ENCODE assay signal across 7 mouse cellular contexts in genomic region chr9:109039681-109040080, GRCm38 (mm10). TPM values are rescaled to one million over a fixed set of nuclear protein-coding genes. Genes with fewer than 3 reads are reported as not detected.
DNase-seq lines count a peak whose midpoint lies in the region; ATAC-seq and TF ChIP-seq lines count a peak whose summit lies in the region.

No protein-coding gene starts in this region.

- DNase-seq in hindbrain, postnatal 0 days (ENCODE audit: low spot score): no peak
- peak; percentile 35 for DNase-seq in testis, postnatal 10 days (ENCODE audit: low spot score)
- DNase-seq in testis, postnatal 14 days (ENCODE audit: low spot score): no peak
- no peak for DNase-seq in urinary bladder, adult 2 months (ENCODE audit: low spot score)
- no peak for DNase-seq in Muller cell, postnatal 12 days (ENCODE audit: inconsistent ontology term)

- no peak overlapping the region for H3K27ac ChIP-seq in hindbrain, embryonic 15.5 days (replicated peaks)
- H3K27ac ChIP-seq in hindbrain, postnatal 0 days: no peak overlapping the region
- H3K27ac ChIP-seq in limb, embryonic 13.5 days: no peak overlapping the region

- H3K27me3 ChIP-seq in hindbrain, embryonic 15.5 days: no peaks in the 10 kb centered on the region
- H3K27me3 ChIP-seq in hindbrain, postnatal 0 days (ENCODE audit: insufficient read depth, low read length): no peaks in the 10 kb centered on the region
- no peaks in the 10 kb centered on the region for H3K27me3 ChIP-seq in limb, embryonic 13.5 days

- 83% methylated on average over 4 of the region's 4 CpGs for WGBS in hindbrain, embryonic 15.5 days
- 84% methylated on average over 4 of the region's 4 CpGs for WGBS in hindbrain, postnatal 0 days
- 76% methylated on average over 4 of the region's 4 CpGs for WGBS in limb, embryonic 13.5 days

- no peak overlapping the region for H3K4me3 ChIP-seq in hindbrain, embryonic 15.5 days
- no peak overlapping the region for H3K4me3 ChIP-seq in hindbrain, postnatal 0 days (ENCODE audit: low read length)
- H3K4me3 ChIP-seq in limb, embryonic 13.5 days: peak overlapping the region; percentile 63

- no peak for TF ChIP-seq CTCF in hindbrain, postnatal 0 days (IDR thresholded peaks at IDR 0.05; ENCODE audit: low read depth)

- H3K9me3 ChIP-seq in hindbrain, embryonic 15.5 days: no peaks in the 10 kb centered on the region
- no peaks in the 10 kb centered on the region for H3K9me3 ChIP-seq in hindbrain, postnatal 0 days (ENCODE audit: low read length)
- no peaks in the 10 kb centered on the region for H3K9me3 ChIP-seq in limb, embryonic 13.5 days

- H3K4me2 ChIP-seq in hindbrain, embryonic 15.5 days: peak overlapping the region; percentile 95; the same call in 1 of the 2 replicates
- H3K4me2 ChIP-seq in hindbrain, postnatal 0 days (ENCODE audit: low read depth, low read length): no peak overlapping the region
- peak overlapping the region; percentile 79 for H3K4me2 ChIP-seq in limb, embryonic 13.5 days (replicated peaks)

- ATAC-seq in hindbrain, embryonic 15.5 days (ENCODE audit: low FRiP score, low read depth): no peak
- ATAC-seq in hindbrain, postnatal 0 days: no peak
- ATAC-seq in limb, embryonic 13.5 days (ENCODE audit: low FRiP score, low read depth): no peak

- no peak overlapping the region for H3K9ac ChIP-seq in hindbrain, embryonic 15.5 days
- no peak overlapping the region for H3K9ac ChIP-seq in hindbrain, postnatal 0 days (replicated peaks; ENCODE audit: low read length)
- no peak overlapping the region for H3K9ac ChIP-seq in limb, embryonic 13.5 days

- H3K36me3 ChIP-seq in hindbrain, embryonic 15.5 days: no peaks in the 10 kb centered on the region
- H3K36me3 ChIP-seq in hindbrain, postnatal 0 days (ENCODE audit: insufficient read depth, low read length): no peaks in the 10 kb centered on the region
- peaks cover 2% of the 10 kb centered on the region; the same call in 1 of the 2 replicates for H3K36me3 ChIP-seq in limb, embryonic 13.5 days

- peaks cover 21% of the 10 kb centered on the region; the same call in 1 of the 2 replicates for H3K4me1 ChIP-seq in hindbrain, embryonic 15.5 days (replicated peaks)
- no peaks in the 10 kb centered on the region for H3K4me1 ChIP-seq in hindbrain, postnatal 0 days (ENCODE audit: insufficient read depth, low read length)
- H3K4me1 ChIP-seq in limb, embryonic 13.5 days: peaks cover 31% of the 10 kb centered on the region

RNA-seq across cellular contexts. Expression of gene Shisa5, which starts 1.3 kb away (rescaled TPM):
- 71.6 and 76.3 TPM in 2 replicates for polyA plus RNA-seq in hindbrain, embryonic 15.5 days (2015; fragmentation: Nextera tagmentation; extraction: Ambion mirVana)
- 77.8 and 90.6 TPM in 2 replicates for total RNA-seq in hindbrain, postnatal 0 days (2014; rRNA removed)
- 74.5 and 77.6 TPM in 2 replicates for polyA plus RNA-seq in hindbrain, postnatal 0 days (2015; fragmentation: Nextera tagmentation; extraction: Ambion mirVana)
- polyA plus RNA-seq in limb, embryonic 13.5 days (2015; fragmentation: Nextera tagmentation; extraction: Ambion mirVana): 84.1 and 87.1 TPM in 2 replicates
- polyA plus RNA-seq in urinary bladder, adult 2 months (2012; rRNA removed): 201 and 202 TPM in 2 replicates

RNA-seq across cellular contexts. Expression of gene Trex1, which starts 19.9 kb away (rescaled TPM):
- 13.6 and 14.5 TPM in 2 replicates for polyA plus RNA-seq in hindbrain, embryonic 15.5 days (2015; fragmentation: Nextera tagmentation; extraction: Ambion mirVana)
- total RNA-seq in hindbrain, postnatal 0 days (2014; rRNA removed): 20.1 and 32.6 TPM in 2 replicates
- 14.3 and 14.4 TPM in 2 replicates for polyA plus RNA-seq in hindbrain, postnatal 0 days (2015; fragmentation: Nextera tagmentation; extraction: Ambion mirVana)
- polyA plus RNA-seq in limb, embryonic 13.5 days (2015; fragmentation: Nextera tagmentation; extraction: Ambion mirVana): 9.0 and 11.8 TPM in 2 replicates
- 37.3 and 41.4 TPM in 2 replicates for polyA plus RNA-seq in urinary bladder, adult 2 months (2012; rRNA removed)

RNA-seq across cellular contexts. Expression of gene Atrip, which starts 34.2 kb away (rescaled TPM):
- 30.5 and 30.9 TPM in 2 replicates for polyA plus RNA-seq in hindbrain, embryonic 15.5 days (2015; fragmentation: Nextera tagmentation; extraction: Ambion mirVana)
- 39.5 and 52.3 TPM in 2 replicates for total RNA-seq in hindbrain, postnatal 0 days (2014; rRNA removed)
- 30.6 and 32.2 TPM in 2 replicates for polyA plus RNA-seq in hindbrain, postnatal 0 days (2015; fragmentation: Nextera tagmentation; extraction: Ambion mirVana)
- polyA plus RNA-seq in limb, embryonic 13.5 days (2015; fragmentation: Nextera tagmentation; extraction: Ambion mirVana): 29.0 and 31.1 TPM in 2 replicates
- polyA plus RNA-seq in urinary bladder, adult 2 months (2012; rRNA removed): 17.1 and 17.6 TPM in 2 replicates

RNA-seq across cellular contexts. Expression of gene Ccdc51, which starts 42.6 kb away (rescaled TPM):
- polyA plus RNA-seq in hindbrain, embryonic 15.5 days (2015; fragmentation: Nextera tagmentation; extraction: Ambion mirVana): 12.3 and 13.1 TPM in 2 replicates
- 7.8 and 8.4 TPM in 2 replicates for total RNA-seq in hindbrain, postnatal 0 days (2014; rRNA removed)
- polyA plus RNA-seq in hindbrain, postnatal 0 days (2015; fragmentation: Nextera tagmentation; extraction: Ambion mirVana): 5.1 and 6.7 TPM in 2 replicates
- 13.4 and 14.2 TPM in 2 replicates for polyA plus RNA-seq in limb, embryonic 13.5 days (2015; fragmentation: Nextera tagmentation; extraction: Ambion mirVana)
- 10.9 and 14.0 TPM in 2 replicates for polyA plus RNA-seq in urinary bladder, adult 2 months (2012; rRNA removed)

RNA-seq across cellular contexts. Expression of gene Tma7, which starts 42.7 kb away (rescaled TPM):
- polyA plus RNA-seq in hindbrain, embryonic 15.5 days (2015; fragmentation: Nextera tagmentation; extraction: Ambion mirVana): 653 and 743 TPM in 2 replicates
- total RNA-seq in hindbrain, postnatal 0 days (2014; rRNA removed): 56.2 and 73.8 TPM in 2 replicates
- polyA plus RNA-seq in hindbrain, postnatal 0 days (2015; fragmentation: Nextera tagmentation; extraction: Ambion mirVana): 764 and 779 TPM in 2 replicates
- polyA plus RNA-seq in limb, embryonic 13.5 days (2015; fragmentation: Nextera tagmentation; extraction: Ambion mirVana): 711 TPM in 2 replicates
- polyA plus RNA-seq in urinary bladder, adult 2 months (2012; rRNA removed): 118 and 126 TPM in 2 replicates
